Mouse (Mus musculus) kidney, embryonic 16.5 days (tissue): ENCODE results near the gene Plcl2. TPM values are rescaled to one million over a fixed set of nuclear protein-coding genes. Genes with fewer than 3 reads are reported as not detected.
A peak's percentile ranks its signal among the peaks of the same experiment; 100 is the strongest.

Experiments used
- ATAC-seq: fragments of 200-750 bp; cut with Nextera tagmentation; 2 replicates; pipeline ENCODE4 v1.8.0; 2017; ENCODE audit warnings: moderate TSS enrichment; ENCODE audit not compliant: low FRiP score, low TSS enrichment
- H3K27ac ChIP-seq: fragments of 300-500 bp; sonication (generic); 2 replicates; pipeline ENCODE4 v1.5.1; 2014; ENCODE audit warnings: low read length
- H3K27me3 ChIP-seq: fragments of 300-500 bp; sonication (generic); 2 replicates; pipeline ENCODE4 v1.6.1; 2014; ENCODE audit warnings: low read length, control low read depth, mixed read lengths; ENCODE audit not compliant: insufficient read depth
- H3K36me3 ChIP-seq: fragments of 300-500 bp; sonication (generic); 2 replicates; pipeline ENCODE4 v1.6.1; 2014; ENCODE audit warnings: low read length, control low read depth, mixed read lengths; ENCODE audit not compliant: insufficient read depth
- H3K4me1 ChIP-seq: fragments of 300-500 bp; sonication (generic); 2 replicates; pipeline ENCODE4 v1.6.1; 2014; ENCODE audit warnings: low read length, control low read depth, mixed read lengths; ENCODE audit not compliant: insufficient read depth
- H3K4me2 ChIP-seq: fragments of 300-500 bp; sonication (generic); replicated peaks from 2 replicates; pipeline ENCODE4 v1.6.1; 2014; ENCODE audit warnings: low read depth, low read length
- H3K4me3 ChIP-seq: fragments of 300-500 bp; sonication (generic); 2 replicates; pipeline ENCODE4 v1.5.1; 2014; ENCODE audit warnings: mild to moderate bottlenecking, low read length
- H3K9ac ChIP-seq: fragments of 300-500 bp; sonication (generic); replicated peaks from 2 replicates; pipeline ENCODE4 v1.6.1; 2014; ENCODE audit warnings: low read length
- H3K9me3 ChIP-seq: fragments of 300-500 bp; sonication (generic); 2 replicates; pipeline ENCODE4 v1.6.1; 2016; ENCODE audit warnings: low read length, control low read depth
- WGBS: fragments of 180-500 bp; shearing (Covaris S2); extraction: QIAGEN DNeasy Blood & Tissue Kit; methylation state at CpG from one replicate; pipeline ENCODE4 v1.1.7; 2014; 5-methylcytosine and 5-hydroxymethylcytosine counted together
- polyA plus RNA-seq: library from polyadenylated mRNA; unstranded; fragments of >200 nt; fragmentation: Nextera tagmentation; extraction: Ambion mirVana; gene quantifications from 2 replicates; pipeline ENCODE4 v1.2.1, GENCODE M21; 2015

Gene Plcl2
- polyA plus RNA-seq, 1 experiment from 2014 or later: 2.7 TPM

DNA sequence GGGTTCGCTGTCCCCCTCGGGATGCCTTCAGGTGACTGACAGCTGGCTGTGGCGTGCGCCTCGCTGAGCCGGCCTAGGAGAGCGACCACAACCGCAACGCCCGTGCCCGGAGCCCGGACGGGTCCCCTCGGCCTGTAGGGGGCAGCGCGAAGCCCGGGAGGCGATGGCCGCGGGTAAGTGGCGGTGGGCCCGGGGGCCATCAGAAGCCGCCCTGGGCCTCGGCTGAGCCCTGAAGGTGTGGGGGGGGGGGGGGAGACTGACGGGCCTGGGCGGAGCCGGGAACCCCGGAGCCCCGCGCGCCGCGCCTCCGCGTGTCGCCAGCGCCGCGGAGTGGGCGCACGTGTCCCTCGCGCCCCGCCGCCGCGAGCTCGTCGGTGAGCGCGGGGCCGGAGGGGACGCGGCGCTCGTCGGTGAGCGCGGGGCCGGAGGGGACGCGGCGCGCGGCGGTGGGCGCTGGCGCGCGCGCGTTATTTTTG, 390 bp upstream of the Plcl2 start:
- Histone ChIP-seq H3K4me2 (peak overlapping the region; percentile 66), H3K36me3 (no peaks in the 10 kb centered on the region), H3K4me1 (peaks cover 9% of the 10 kb centered on the region), H3K9me3 (no peaks in the 10 kb centered on the region), H3K27ac (peak overlapping the region; percentile 43; the same call in 1 of the 2 replicates), H3K27me3 (peaks cover 3% of the 10 kb centered on the region), H3K9ac (peak overlapping the region; percentile 85), H3K4me3 (peak overlapping the region; percentile 84)
- ATAC-seq: peak; percentile 87
- under 1% methylated on average over 48 of the region's 72 CpGs for WGBS

DNA sequence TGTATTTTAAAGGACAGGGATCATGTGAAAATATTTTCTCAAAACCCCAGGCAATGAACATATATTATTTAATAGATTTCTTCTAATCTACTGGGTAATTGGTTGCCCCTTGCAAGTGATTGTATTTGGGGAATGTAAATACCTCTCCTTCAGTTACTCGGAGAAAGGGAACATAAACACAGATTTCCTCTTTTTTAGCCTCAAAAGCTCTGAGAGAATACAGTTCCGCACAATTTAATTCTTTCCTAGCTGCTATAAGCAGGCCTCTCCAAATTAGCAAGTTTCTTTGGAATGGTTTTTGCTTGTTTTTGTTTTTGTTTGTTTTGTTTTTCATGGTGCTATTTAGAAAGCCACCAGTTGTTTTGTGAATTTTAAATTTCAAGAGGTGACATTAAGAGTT, 1.1 kb downstream of the Plcl2 start:
- H3K4me2 ChIP-seq: peak overlapping the region; percentile 66
- no peaks in the 10 kb centered on the region for H3K36me3 ChIP-seq
- no peak for ATAC-seq
- H3K4me3 ChIP-seq: peak overlapping the region; percentile 84
- H3K27ac ChIP-seq: no peak overlapping the region
- peaks cover 3% of the 10 kb centered on the region for H3K27me3 ChIP-seq
- H3K4me1 ChIP-seq: peaks cover 9% of the 10 kb centered on the region
- no peaks in the 10 kb centered on the region for H3K9me3 ChIP-seq
- peak overlapping the region; percentile 85 for H3K9ac ChIP-seq
- 52% methylated on average over 2 of the region's 2 CpGs for WGBS

DNA sequence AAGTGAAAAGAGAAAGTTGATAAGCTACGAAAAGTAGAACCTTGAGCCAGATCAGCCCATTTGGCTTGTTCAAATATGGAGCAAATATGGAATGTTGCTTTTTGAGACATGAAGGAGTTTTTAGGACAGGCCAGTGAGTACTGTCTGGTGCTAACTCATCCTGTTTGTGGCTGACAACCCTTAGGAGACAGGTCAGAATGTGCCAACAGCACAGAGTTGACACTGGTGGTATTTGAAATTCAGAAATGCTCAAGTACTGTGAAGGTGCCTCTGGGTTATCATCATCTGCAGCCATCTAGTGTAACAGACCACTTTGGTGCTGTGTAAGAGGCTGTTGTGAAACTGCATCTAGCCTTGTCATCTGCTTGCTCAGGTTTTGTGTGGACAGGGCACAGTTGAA, 1.5 kb downstream of the Plcl2 start:
- 84% methylated on average over 1 of the region's 1 CpGs for WGBS

DNA sequence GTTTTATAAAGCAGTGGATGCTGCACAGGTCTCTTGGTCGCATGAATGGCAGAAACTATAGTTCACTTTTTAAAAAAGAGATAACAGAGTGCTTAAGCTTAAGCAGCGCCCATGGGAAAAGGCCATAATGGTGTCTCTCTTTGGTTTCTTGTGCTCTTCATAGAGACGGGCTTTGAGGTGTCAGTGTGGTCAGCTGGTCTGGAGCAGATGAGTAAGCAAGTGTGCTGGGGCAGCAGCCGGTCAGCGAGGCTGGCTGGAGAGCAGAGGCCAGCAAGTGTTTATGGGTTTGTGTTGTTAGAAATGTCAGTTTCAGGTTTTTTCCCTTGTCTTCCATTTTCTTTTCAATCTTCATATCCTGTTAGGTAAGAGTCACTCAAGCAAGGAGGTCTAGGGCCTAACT, 3.0 kb downstream of the Plcl2 start:
- Histone ChIP-seq H3K36me3 (no peaks in the 10 kb centered on the region), H3K27ac (no peak overlapping the region), H3K9me3 (no peaks in the 10 kb centered on the region), H3K27me3 (peaks cover 2% of the 10 kb centered on the region), H3K4me3 (no peak overlapping the region), H3K9ac (no peak overlapping the region), H3K4me1 (peaks cover 9% of the 10 kb centered on the region), H3K4me2 (no peak overlapping the region)
- ATAC-seq: no peak
- WGBS: 85% methylated on average over 5 of the region's 5 CpGs

More for the DNA sequence above, 1.5 kb downstream of the Plcl2 start:
- Histone ChIP-seq H3K4me2 (peak overlapping the region; percentile 66), H3K36me3 (no peaks in the 10 kb centered on the region), H3K9me3 (no peaks in the 10 kb centered on the region), H3K27me3 (peaks cover 3% of the 10 kb centered on the region), H3K9ac (0 out of 2 replicates have a peak overlapping the region, but pooled peaks have one; percentile 26), H3K27ac (no peak overlapping the region), H3K4me3 (0 out of 2 replicates have a peak overlapping the region, but pooled peaks have one; percentile 6), H3K4me1 (peaks cover 9% of the 10 kb centered on the region)
- no peak for ATAC-seq

DNA sequence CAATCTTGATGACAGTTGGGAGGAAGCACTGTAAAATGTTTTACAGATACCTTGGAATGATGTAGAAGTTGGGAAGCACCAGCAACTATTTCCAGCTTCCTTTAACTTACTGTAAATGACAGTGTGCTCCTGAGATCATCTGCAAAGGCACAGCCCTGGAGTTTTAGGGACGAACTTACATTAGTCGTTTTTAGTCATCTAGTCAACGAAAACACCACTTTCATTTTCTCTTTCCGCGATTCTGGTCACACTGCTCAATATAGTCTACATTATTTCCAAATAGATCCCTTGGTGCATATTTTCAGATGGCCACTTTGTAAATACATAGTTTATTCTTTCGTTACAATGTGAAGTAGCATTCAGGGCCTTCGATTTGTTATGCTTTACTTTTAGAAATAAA, 3.6 kb downstream of the Plcl2 start:
- Histone ChIP-seq H3K9ac (no peak overlapping the region), H3K36me3 (no peaks in the 10 kb centered on the region), H3K4me2 (no peak overlapping the region), H3K4me1 (peaks cover 9% of the 10 kb centered on the region), H3K27me3 (no peaks in the 10 kb centered on the region; the same call in 1 of the 2 replicates), H3K4me3 (no peak overlapping the region), H3K9me3 (no peaks in the 10 kb centered on the region), H3K27ac (no peak overlapping the region)
- ATAC-seq: no peak
- WGBS: 94% methylated on average over 7 of the region's 7 CpGs

DNA sequence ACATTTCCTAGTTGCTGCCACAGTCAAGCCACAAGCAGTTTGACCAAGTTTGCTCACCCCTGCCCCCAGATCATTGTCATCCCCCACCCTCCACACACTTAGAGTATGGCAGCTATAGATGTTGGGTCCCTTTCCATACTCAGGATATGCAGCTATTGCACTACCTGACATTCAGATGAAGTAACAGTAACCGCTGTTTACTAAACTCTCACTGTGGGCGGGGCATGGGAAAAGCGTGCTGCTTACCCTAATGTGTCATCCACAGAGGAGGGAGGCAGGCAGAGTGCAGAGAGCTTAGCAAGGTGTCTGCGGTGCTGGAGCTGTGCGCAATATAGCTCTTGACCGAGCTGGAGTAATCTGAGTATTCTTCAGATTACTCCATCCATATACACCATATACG, 4.2 kb downstream of the Plcl2 start:
- Histone ChIP-seq H3K9ac (no peak overlapping the region), H3K4me1 (peaks cover 9% of the 10 kb centered on the region), H3K4me2 (no peak overlapping the region), H3K27ac (no peak overlapping the region), H3K9me3 (no peaks in the 10 kb centered on the region), H3K36me3 (no peaks in the 10 kb centered on the region), H3K4me3 (no peak overlapping the region), H3K27me3 (no peaks in the 10 kb centered on the region)
- WGBS: 95% methylated on average over 7 of the region's 7 CpGs
- no peak for ATAC-seq

DNA sequence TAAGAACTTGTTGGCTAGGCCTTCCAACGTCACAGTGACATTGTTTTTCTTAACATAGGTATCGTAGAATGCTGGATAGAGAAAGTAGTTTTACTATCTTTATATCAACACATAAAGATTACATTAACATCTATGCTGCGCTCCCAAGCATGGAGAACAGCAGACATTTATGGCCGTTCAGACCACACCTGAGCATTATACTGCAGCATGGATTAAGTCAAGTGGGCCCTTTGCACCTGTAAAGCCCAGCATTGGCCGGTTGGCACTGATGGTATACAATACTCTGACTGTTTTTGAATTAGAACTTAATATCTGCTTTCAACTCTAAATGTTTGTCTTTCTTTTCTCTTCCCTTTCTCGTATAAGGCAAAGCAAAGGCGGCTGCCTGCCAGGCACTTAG, 4.8 kb downstream of the Plcl2 start:
- WGBS: 91% methylated on average over 7 of the region's 7 CpGs
- no peaks in the 10 kb centered on the region for H3K9me3 ChIP-seq
- H3K9ac ChIP-seq: no peak overlapping the region
- peaks cover 9% of the 10 kb centered on the region for H3K4me1 ChIP-seq
- H3K27me3 ChIP-seq: no peaks in the 10 kb centered on the region
- no peaks in the 10 kb centered on the region for H3K36me3 ChIP-seq
- H3K4me2 ChIP-seq: no peak overlapping the region
- H3K27ac ChIP-seq: no peak overlapping the region
- ATAC-seq: no peak
- no peak overlapping the region for H3K4me3 ChIP-seq

DNA sequence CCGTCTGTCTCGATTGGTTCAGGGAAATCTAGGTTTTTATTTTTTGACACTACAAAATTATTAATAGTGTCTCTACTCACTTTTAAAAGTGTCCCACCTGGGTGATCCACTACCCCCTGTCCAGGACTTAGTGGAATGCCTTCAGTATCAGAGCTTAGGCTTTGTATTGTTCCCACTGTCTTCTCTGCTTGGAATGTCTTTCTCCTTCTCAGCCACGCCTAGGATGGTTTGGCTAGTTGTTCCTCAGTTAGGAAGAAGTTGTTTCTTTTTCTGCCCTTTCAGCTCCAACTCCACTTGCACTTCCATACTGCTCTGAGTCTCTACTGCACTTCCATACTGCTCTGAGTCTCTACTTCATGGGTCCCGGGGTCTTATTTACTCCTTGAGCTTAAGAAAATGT, 6.7 kb downstream of the Plcl2 start:
- no peak for ATAC-seq
- Histone ChIP-seq H3K4me3 (no peak overlapping the region), H3K9ac (no peak overlapping the region), H3K9me3 (no peaks in the 10 kb centered on the region), H3K36me3 (no peaks in the 10 kb centered on the region), H3K4me1 (no peaks in the 10 kb centered on the region), H3K27me3 (no peaks in the 10 kb centered on the region), H3K4me2 (no peak overlapping the region), H3K27ac (no peak overlapping the region)
- 78% methylated on average over 4 of the region's 4 CpGs for WGBS

DNA sequence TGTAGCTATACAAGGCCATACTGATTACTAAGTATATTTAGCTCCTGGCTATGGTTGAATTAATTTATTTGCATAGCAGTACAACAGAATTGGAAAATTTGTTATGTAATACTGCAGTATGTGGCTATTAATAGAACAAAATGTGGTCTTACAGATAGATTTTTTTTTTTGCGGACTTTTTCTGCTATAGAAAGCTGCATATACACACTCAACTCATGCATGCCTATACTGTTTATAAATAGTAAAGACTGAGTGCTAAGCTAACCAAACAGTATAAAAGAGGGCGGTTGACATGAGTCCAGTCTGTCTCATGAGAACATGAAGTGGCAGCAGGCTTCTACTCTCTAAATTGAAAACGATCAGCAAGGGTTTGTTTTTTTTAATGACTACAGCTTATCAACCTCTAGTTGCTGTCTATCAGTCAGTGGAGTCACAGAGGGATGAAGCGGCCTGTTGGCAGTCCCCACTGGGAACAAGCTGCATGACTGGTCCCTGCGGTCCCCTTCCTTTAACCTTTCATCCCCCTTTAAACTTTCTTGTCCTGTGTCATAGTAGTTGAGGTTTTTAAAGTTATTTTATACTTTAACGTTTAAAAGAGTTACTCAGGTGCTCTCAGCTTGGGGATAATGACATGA, 8.7 kb downstream of the Plcl2 start:
- Histone ChIP-seq H3K4me1 (no peaks in the 10 kb centered on the region), H3K4me3 (no peak overlapping the region), H3K27ac (no peak overlapping the region), H3K4me2 (no peak overlapping the region), H3K9ac (no peak overlapping the region), H3K27me3 (no peaks in the 10 kb centered on the region), H3K36me3 (no peaks in the 10 kb centered on the region), H3K9me3 (no peaks in the 10 kb centered on the region)
- 79% methylated on average over 6 of the region's 6 CpGs for WGBS
- ATAC-seq: no peak

DNA sequence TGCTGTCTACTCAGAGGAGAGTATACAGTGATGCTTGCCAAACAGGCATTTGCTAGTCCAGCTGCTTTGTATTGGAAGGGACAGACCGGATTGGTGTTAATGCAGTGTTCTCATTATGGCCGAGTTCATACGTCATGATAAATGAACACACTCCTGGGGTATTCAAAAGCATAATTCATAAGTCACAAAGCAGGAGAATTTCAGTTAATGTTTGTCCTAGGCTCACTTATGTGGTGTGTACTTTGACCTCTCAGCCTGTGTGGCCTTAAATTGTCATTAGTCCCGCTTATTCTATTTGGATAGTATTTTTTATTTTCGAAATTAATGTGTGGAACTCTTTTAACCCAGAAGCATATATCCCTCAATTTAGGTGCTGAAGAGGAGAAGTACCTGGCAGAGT, 10.4 kb downstream of the Plcl2 start:
- H3K27ac ChIP-seq: no peak overlapping the region
- H3K27me3 ChIP-seq: no peaks in the 10 kb centered on the region
- H3K4me2 ChIP-seq: no peak overlapping the region
- no peaks in the 10 kb centered on the region for H3K36me3 ChIP-seq
- no peak overlapping the region for H3K9ac ChIP-seq
- WGBS: 73% methylated on average over 5 of the region's 5 CpGs
- H3K9me3 ChIP-seq: no peaks in the 10 kb centered on the region
- no peaks in the 10 kb centered on the region for H3K4me1 ChIP-seq
- H3K4me3 ChIP-seq: no peak overlapping the region
- no peak for ATAC-seq
